Mouse (Mus musculus): ENCODE data around the gene Tent5b. TPM values are rescaled to one million over a fixed set of nuclear protein-coding genes. Genes with fewer than 3 reads are reported as not detected.

Gene Tent5b
- polyA plus RNA-seq, 1 experiment from 2014 or later, result 1.6 TPM

- Histone ChIP-seq H3K9ac (replicated peaks; ENCODE audit: low read length) (no peak overlapping the region), H3K27ac (ENCODE audit: low read length) (no peak overlapping the region), H3K9me3 (ENCODE audit: low read length) (no peaks in the 10 kb centered on the region), H3K27me3 (ENCODE audit: insufficient read depth, low read length) (no peaks in the 10 kb centered on the region), H3K36me3 (ENCODE audit: insufficient read depth, low read length) (peaks cover 76% of the 10 kb centered on the region), H3K4me2 (replicated peaks; ENCODE audit: low read depth, low read length) (no peak overlapping the region), H3K4me3 (ENCODE audit: low read length) (no peak overlapping the region), H3K4me1 (ENCODE audit: insufficient read depth, low read length) (no peaks in the 10 kb centered on the region)
- ATAC-seq (ENCODE audit: low FRiP score, low TSS enrichment), result no peak
- WGBS, result 84% methylated on average over 5 of the region's 5 CpGs
These were observed 56.7 kb downstream of the Tent5b start for GRCm38 (mm10) chr4:133536652-133537051.

Other genes with a start within 250 kb of the Tent5b start
- gene Map3k6, start 239.3 kb upstream of the Tent5b start, polyA plus RNA-seq (2015; fragmentation: Nextera tagmentation; extraction: Ambion mirVana), result 3.8 TPM in 2 replicates
- gene Sytl1, start 217.0 kb upstream of the Tent5b start, polyA plus RNA-seq (2015; fragmentation: Nextera tagmentation; extraction: Ambion mirVana), result 1.1 and 1.5 TPM in 2 replicates
- gene Tmem222, start 202.3 kb upstream of the Tent5b start, polyA plus RNA-seq (2015; fragmentation: Nextera tagmentation; extraction: Ambion mirVana), result 90.4 and 97.7 TPM in 2 replicates
- gene Wdtc1, start 126.7 kb upstream of the Tent5b start, polyA plus RNA-seq (2015; fragmentation: Nextera tagmentation; extraction: Ambion mirVana), result 12.9 and 14.4 TPM in 2 replicates
- gene Slc9a1, start 110.4 kb upstream of the Tent5b start, polyA plus RNA-seq (2015; fragmentation: Nextera tagmentation; extraction: Ambion mirVana), result 9.5 and 10.7 TPM in 2 replicates
- gene Trnp1, start 18.4 kb downstream of the Tent5b start, polyA plus RNA-seq (2015; fragmentation: Nextera tagmentation; extraction: Ambion mirVana), result 0.41 and 0.75 TPM in 2 replicates
- gene Kdf1, start 38.8 kb downstream of the Tent5b start, polyA plus RNA-seq (2015; fragmentation: Nextera tagmentation; extraction: Ambion mirVana), result 26.9 and 29.6 TPM in 2 replicates
- 293 and 321 TPM in 2 replicates for gene Nudc, start 65.9 kb downstream of the Tent5b start, polyA plus RNA-seq (2015; fragmentation: Nextera tagmentation; extraction: Ambion mirVana)
- gene Nr0b2, start 73.2 kb downstream of the Tent5b start, polyA plus RNA-seq (2015; fragmentation: Nextera tagmentation; extraction: Ambion mirVana), result 0.57 and 0.97 TPM in 2 replicates
- 7.5 and 8.3 TPM in 2 replicates for gene Gpatch3, start 94.6 kb downstream of the Tent5b start, polyA plus RNA-seq (2015; fragmentation: Nextera tagmentation; extraction: Ambion mirVana)
- 20.9 and 21.0 TPM in 2 replicates for gene Gpn2, start 104.2 kb downstream of the Tent5b start, polyA plus RNA-seq (2015; fragmentation: Nextera tagmentation; extraction: Ambion mirVana)
- 20.7 and 21.4 TPM in 2 replicates for gene Sfn, start 122.0 kb downstream of the Tent5b start, polyA plus RNA-seq (2015; fragmentation: Nextera tagmentation; extraction: Ambion mirVana)
- gene Zdhhc18, start 170.0 kb downstream of the Tent5b start, polyA plus RNA-seq (2015; fragmentation: Nextera tagmentation; extraction: Ambion mirVana), result 2.4 and 4.4 TPM in 2 replicates
- 19.2 and 22.7 TPM in 2 replicates for gene Pigv, start 192.5 kb downstream of the Tent5b start, polyA plus RNA-seq (2015; fragmentation: Nextera tagmentation; extraction: Ambion mirVana)